Mouse (Mus musculus) thymus, adult 2 months (tissue): ENCODE results near the gene Mpv17l2.

Experiments
- CTCF ChIP-seq: fragments of 200-500 bp; IDR thresholded peaks from 2 replicates; pipeline ENCODE4 v1.5.1; 2012; ENCODE audit warnings: mild to moderate bottlenecking, control low read depth, low read length, moderate library complexity, borderline replicate concordance; ENCODE audit not compliant: control insufficient read depth, poor library complexity, insufficient read depth; ENCODE audit errors: extremely low read depth
- POLR2A ChIP-seq: fragments of 200-500 bp; IDR thresholded peaks from 2 replicates; pipeline ENCODE4 v1.6.1; 2012; ENCODE audit warnings: mild to moderate bottlenecking, low read length, control low read depth, moderate library complexity; ENCODE audit not compliant: control insufficient read depth, poor library complexity, insufficient read depth; ENCODE audit errors: extremely low read depth

DNA sequence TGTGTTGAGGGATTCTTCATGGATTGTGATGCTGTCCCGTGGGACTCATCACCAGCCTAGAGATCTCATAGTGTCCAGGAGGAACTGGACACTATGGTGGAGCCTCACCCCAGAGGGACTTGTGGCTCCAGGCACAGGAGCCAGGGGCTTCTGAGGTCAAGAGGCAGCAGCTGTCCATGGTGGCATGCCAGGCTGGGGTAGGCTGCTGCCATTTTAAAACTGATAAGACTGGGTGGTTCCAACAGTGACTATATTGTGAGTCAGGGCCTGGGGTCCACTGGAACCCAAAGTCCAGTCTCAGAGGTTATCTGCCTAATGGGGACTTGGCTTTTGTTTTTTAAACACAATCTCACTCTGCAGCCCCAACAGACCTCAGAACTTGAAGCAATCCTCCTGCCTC lies 41.1 kb upstream of the Mpv17l2 start:
- TF ChIP-seq POLR2A (no peak), CTCF (no peak)
